18 mouse cellular contexts compared by ENCODE assay signal in genomic region chr7:64583670-64584121, GRCm38 (mm10).
DNase-seq lines count a peak whose midpoint lies in the region; ATAC-seq and TF ChIP-seq lines count a peak whose summit lies in the region.
"Had no signal": no experiment of that assay in that cellular context is flagged by ENCODE, and none has a peak within 500 bp of the region (broad histone marks: within the 10 kb centered on the region; RNA-seq: fewer than 3 reads in every experiment).

No protein-coding gene starts in this region.

- H3K9ac ChIP-seq in forebrain, embryonic 16.5 days (replicated peaks; ENCODE audit: low read depth, low read length), result no peak overlapping the region
- no peak overlapping the region for H3K9ac ChIP-seq in forebrain, embryonic 11.5 days (ENCODE audit: low read length)
- no peak overlapping the region for H3K9ac ChIP-seq in stomach, embryonic 15.5 days
- H3K9ac ChIP-seq: embryonic facial prominence, embryonic 15.5 days; liver, embryonic 15.5 days; neural tube, embryonic 12.5 days had no signal

- H3K4me3 ChIP-seq in forebrain, embryonic 16.5 days (replicated peaks; ENCODE audit: low read length), result no peak overlapping the region
- no peak overlapping the region for H3K4me3 ChIP-seq in forebrain, embryonic 11.5 days (ENCODE audit: low read depth, low read length)
- no peak overlapping the region for H3K4me3 ChIP-seq in left cerebral cortex, adult 2 months
- no peak overlapping the region for H3K4me3 ChIP-seq in stomach, embryonic 15.5 days (replicated peaks)
- H3K4me3 ChIP-seq in cerebellum, adult 2 months (replicated peaks; ENCODE audit: insufficient read depth, low read depth, low read length), result no peak overlapping the region
- H3K4me3 ChIP-seq: embryonic facial prominence, embryonic 15.5 days; heart, embryonic 10.5 days; limb, embryonic 10.5 days; liver, embryonic 15.5 days; neural tube, embryonic 12.5 days had no signal

- H3K4me2 ChIP-seq in forebrain, embryonic 16.5 days (ENCODE audit: low read length), result no peak overlapping the region
- no peak overlapping the region for H3K4me2 ChIP-seq in forebrain, embryonic 11.5 days (ENCODE audit: low read depth, low read length, severe bottlenecking)
- no peak overlapping the region for H3K4me2 ChIP-seq in stomach, embryonic 15.5 days
- H3K4me2 ChIP-seq: embryonic facial prominence, embryonic 15.5 days; liver, embryonic 15.5 days; neural tube, embryonic 12.5 days had no signal

- no peak for TF ChIP-seq CTCF in left cerebral cortex, adult 2 months (IDR thresholded peaks at IDR 0.05)
- no peak for TF ChIP-seq CTCF in cerebellum, adult 2 months (IDR thresholded peaks at IDR 0.05; ENCODE audit: borderline replicate concordance, insufficient read depth, low read depth, low read length)

- H3K27ac ChIP-seq in forebrain, embryonic 16.5 days (ENCODE audit: low read length), result no peak overlapping the region
- H3K27ac ChIP-seq in forebrain, embryonic 11.5 days (ENCODE audit: low read depth, low read length), result no peak overlapping the region
- peak overlapping the region; percentile 66 for H3K27ac ChIP-seq in left cerebral cortex, adult 2 months
- no peak overlapping the region for H3K27ac ChIP-seq in stomach, embryonic 15.5 days
- H3K27ac ChIP-seq in cerebellum, adult 2 months (ENCODE audit: insufficient read depth, low read length), result no peak overlapping the region
- H3K27ac ChIP-seq: embryonic facial prominence, embryonic 15.5 days; heart, embryonic 10.5 days; limb, embryonic 10.5 days; liver, embryonic 15.5 days; neural tube, embryonic 12.5 days had no signal

- no peak for TF ChIP-seq POLR2A in cerebellum, adult 2 months (IDR thresholded peaks at IDR 0.05; ENCODE audit: borderline replicate concordance, insufficient read depth, low read length)

- no peaks in the 10 kb centered on the region for H3K9me3 ChIP-seq in forebrain, embryonic 16.5 days (ENCODE audit: control insufficient read depth, low read length)
- H3K9me3 ChIP-seq in forebrain, embryonic 11.5 days (ENCODE audit: control insufficient read depth, low read length), result no peaks in the 10 kb centered on the region
- no peaks in the 10 kb centered on the region for H3K9me3 ChIP-seq in stomach, embryonic 15.5 days
- H3K9me3 ChIP-seq: embryonic facial prominence, embryonic 15.5 days; heart, embryonic 10.5 days; limb, embryonic 10.5 days; liver, embryonic 15.5 days; neural tube, embryonic 12.5 days had no signal

- no peaks in the 10 kb centered on the region for H3K36me3 ChIP-seq in forebrain, embryonic 16.5 days (ENCODE audit: control insufficient read depth, insufficient read depth)
- no peaks in the 10 kb centered on the region for H3K36me3 ChIP-seq in forebrain, embryonic 11.5 days (ENCODE audit: control insufficient read depth, insufficient read depth, low read length)
- no peaks in the 10 kb centered on the region for H3K36me3 ChIP-seq in stomach, embryonic 15.5 days
- H3K36me3 ChIP-seq: embryonic facial prominence, embryonic 15.5 days; heart, embryonic 10.5 days; limb, embryonic 10.5 days; liver, embryonic 15.5 days; neural tube, embryonic 12.5 days had no signal

- no peaks in the 10 kb centered on the region for H3K27me3 ChIP-seq in forebrain, embryonic 16.5 days (replicated peaks; ENCODE audit: control insufficient read depth, insufficient read depth, low read length)
- H3K27me3 ChIP-seq in forebrain, embryonic 11.5 days (ENCODE audit: control insufficient read depth, insufficient read depth, low read length), result no peaks in the 10 kb centered on the region
- H3K27me3 ChIP-seq in stomach, embryonic 15.5 days (replicated peaks), result no peaks in the 10 kb centered on the region
- no peaks in the 10 kb centered on the region for H3K27me3 ChIP-seq in cerebellum, adult 2 months (ENCODE audit: control insufficient read depth, insufficient read depth, low read length)
- H3K27me3 ChIP-seq: embryonic facial prominence, embryonic 15.5 days; liver, embryonic 15.5 days; neural tube, embryonic 12.5 days had no signal

- ATAC-seq in forebrain, embryonic 16.5 days, result 0 out of 2 replicates have a peak, but pooled peaks have one; percentile 27
- ATAC-seq in forebrain, embryonic 11.5 days (replicated peaks; ENCODE audit: low FRiP score), result no peak
- ATAC-seq in stomach, embryonic 15.5 days (ENCODE audit: insufficient read depth, low FRiP score, low read depth), result peak; percentile 28; the same call in 1 of the 2 replicates
- no peak for ATAC-seq in erythroid progenitor cell, adult 5-6 weeks (replicated peaks; ENCODE audit: low FRiP score, poor library complexity, severe bottlenecking)

- intact Hi-C loops in left cerebral cortex, postnatal 4 days (cut with DNase I), result no loop called here
- intact Hi-C loops in left cerebral cortex, adult 2 months (cut with DNase I), result loop anchor here (1.0 to 5.0 kb wide), 3 partner anchors 18 to 144 kb away; no protein-coding TSS in a partner anchor

- 76% methylated on average over 6 of the region's 6 CpGs for WGBS in forebrain, embryonic 16.5 days
- WGBS in forebrain, embryonic 11.5 days, result 93% methylated on average over 6 of the region's 6 CpGs
- WGBS in stomach, embryonic 15.5 days, result 69% methylated on average over 6 of the region's 6 CpGs
- 41% methylated on average over 6 of the region's 6 CpGs for WGBS in cerebellum, adult 2 months

- no peak for DNase-seq in forebrain, embryonic 11.5 days (ENCODE audit: low spot score)
- peak; percentile 73 for DNase-seq in left cerebral cortex, adult 11 months (ENCODE audit: low spot score)
- DNase-seq in left cerebral cortex, postnatal 4 days, result no peak
- DNase-seq in left cerebral cortex, adult 2 months (ENCODE audit: extremely low spot score in 1 of 2, low spot score in 2 of 2), result peak in 1 of 2 experiments; percentile 43
- DNase-seq in cerebellum, adult 2 months, result no peak
- DNase-seq: adrenal gland, adult 8-10 months; cerebellum, postnatal 36 days; kidney, adult 11 months; kidney, postnatal 36 days; midbrain, embryonic 14.5 days had no signal

- peaks cover 26% of the 10 kb centered on the region for H3K4me1 ChIP-seq in forebrain, embryonic 16.5 days (replicated peaks; ENCODE audit: control insufficient read depth, insufficient read depth, low read length)
- H3K4me1 ChIP-seq in forebrain, embryonic 11.5 days (replicated peaks; ENCODE audit: control insufficient read depth, insufficient read depth, low read length), result peaks cover 12% of the 10 kb centered on the region; the same call in 1 of the 2 replicates
- H3K4me1 ChIP-seq in stomach, embryonic 15.5 days, result no peaks in the 10 kb centered on the region
- peaks cover 44% of the 10 kb centered on the region for H3K4me1 ChIP-seq in cerebellum, adult 2 months (ENCODE audit: control insufficient read depth, insufficient read depth, low read length)
- H3K4me1 ChIP-seq: heart, embryonic 10.5 days; liver, embryonic 15.5 days had no signal

Comparison
In these comparisons a context has a peak if more than half of its experiments do, and no peak if none do; other contexts are left out.
1. ATAC-seq: peak in forebrain, embryonic 16.5 days (single experiment) and stomach, embryonic 15.5 days (single experiment); none in forebrain, embryonic 11.5 days (single experiment) and erythroid progenitor cell, adult 5-6 weeks (single experiment).